14 mouse cellular contexts compared by ENCODE assay signal in genomic region chr12:26518206-26518605, GRCm38 (mm10). TPM values are rescaled to one million over a fixed set of nuclear protein-coding genes. Genes with fewer than 3 reads are reported as not detected.
"Had no signal": no experiment of that assay in that cellular context is flagged by ENCODE, and none has a peak within 500 bp of the region (broad histone marks: within the 10 kb centered on the region; RNA-seq: fewer than 3 reads in every experiment).

No protein-coding gene starts in this region.

- H3K4me1 ChIP-seq: midbrain, embryonic 10.5 days had no signal

- H3K27me3 ChIP-seq: midbrain, embryonic 13.5 days; midbrain, embryonic 15.5 days; neural tube, embryonic 13.5 days; neural tube, embryonic 15.5 days had no signal

- H3K9ac ChIP-seq: lung, embryonic 14.5 days; midbrain, embryonic 13.5 days; midbrain, embryonic 15.5 days; neural tube, embryonic 13.5 days; neural tube, embryonic 15.5 days had no signal

- ATAC-seq: midbrain, embryonic 13.5 days; midbrain, embryonic 15.5 days had no signal

- H3K4me2 ChIP-seq: lung, embryonic 14.5 days; midbrain, embryonic 13.5 days; midbrain, embryonic 15.5 days; neural tube, embryonic 13.5 days; neural tube, embryonic 15.5 days had no signal

- H3K36me3 ChIP-seq: midbrain, embryonic 10.5 days; midbrain, embryonic 13.5 days; midbrain, embryonic 15.5 days; neural tube, embryonic 13.5 days; neural tube, embryonic 15.5 days had no signal

- H3K9me3 ChIP-seq: midbrain, embryonic 10.5 days; midbrain, embryonic 13.5 days; midbrain, embryonic 15.5 days; neural tube, embryonic 13.5 days; neural tube, embryonic 15.5 days had no signal

- H3K4me3 ChIP-seq: midbrain, embryonic 10.5 days; midbrain, embryonic 13.5 days; midbrain, embryonic 15.5 days; myocyte; neural tube, embryonic 13.5 days; neural tube, embryonic 15.5 days had no signal

- DNase-seq: lung, adult 18-20 months; lung, embryonic 14.5 days; lung, postnatal 10 days; lung, postnatal 4 days; right cerebral cortex, postnatal 14 days; thymus, adult 18-20 months; thymus, postnatal 14 days; thymus, postnatal 36 days had no signal

- H3K27ac ChIP-seq: midbrain, embryonic 10.5 days; midbrain, embryonic 13.5 days; midbrain, embryonic 15.5 days; neural tube, embryonic 13.5 days; neural tube, embryonic 15.5 days had no signal

RNA-seq across cellular contexts. Expression of gene Cmpk2, which starts 49.2 kb away (rescaled TPM):
- polyA plus RNA-seq: myocyte had no signal
